Mouse (Mus musculus) kidney, adult 2 months (tissue): ENCODE measurements at regions not wholly inside any gene's neighbourhood (a gene's known extent, or its start where the extent isn't known, plus 50 kb on each side); places are given as distances from the start of the nearest gene placed in this dataset.

ENCODE experiments used
- CTCF ChIP-seq: fragments of 200-500 bp; conservative IDR thresholded peaks from 2 replicates; pipeline ENCODE4 v1.5.1; 2011; ENCODE audit warnings: low read depth, mild to moderate bottlenecking, control low read depth, low read length, moderate library complexity, mixed read lengths; ENCODE audit not compliant: insufficient read depth, insufficient read length
- POLR2A ChIP-seq: fragments of 200-500 bp; IDR thresholded peaks from one replicate; pipeline ENCODE4 v1.6.1; 2011; ENCODE audit warnings: low read depth, low read length, control low read depth

DNA sequence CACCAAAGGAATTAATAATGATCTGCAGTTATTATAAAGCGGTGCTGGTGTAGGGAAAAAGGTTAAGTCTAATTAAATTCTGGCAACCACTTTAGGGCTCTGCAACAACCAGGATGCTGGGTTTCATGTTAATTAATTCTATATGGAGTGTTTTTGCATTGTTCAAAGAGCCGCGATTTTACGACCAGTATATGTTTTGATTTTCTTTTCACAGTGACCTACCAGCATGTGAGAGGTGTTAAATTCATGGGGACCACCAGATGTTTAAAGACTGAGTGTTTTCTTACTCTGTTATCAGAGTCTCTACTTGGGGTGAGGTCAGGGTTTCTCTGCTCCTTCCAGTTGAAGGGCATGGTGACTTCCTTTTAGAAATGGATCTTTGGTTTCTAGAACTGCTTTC, 164.8 kb upstream of the Zmiz1 start:
- TF ChIP-seq CTCF (no peak), POLR2A (no peak)
